Mouse (Mus musculus) embryonic facial prominence, embryonic 14.5 days (tissue): ENCODE measurements at regions not wholly inside any gene's neighbourhood (a gene's known extent, or its start where the extent isn't known, plus 50 kb on each side); places are given as distances from the start of the nearest gene placed in this dataset.

Experiments used
- ATAC-seq: fragments of 200-750 bp; cut with Nextera tagmentation; 2 replicates; pipeline ENCODE4 v1.8.0; 2017; ENCODE audit warnings: low read depth, moderate number of reproducible peaks, moderate TSS enrichment
- DNase-seq: peaks from one replicate; pipeline ENCODE4 v3.0.0-alpha.2; 2015; ENCODE audit warnings: low spot score
- H3K27ac ChIP-seq: fragments of 300-500 bp; sonication (generic); replicated peaks from 2 replicates; pipeline ENCODE4 v1.5.1; 2014; ENCODE audit warnings: low read depth, mild to moderate bottlenecking, low read length, moderate library complexity
- H3K27me3 ChIP-seq: fragments of 300-500 bp; sonication (generic); replicated peaks from 2 replicates; pipeline ENCODE4 v1.6.1; 2014; ENCODE audit warnings: low read length; ENCODE audit not compliant: control insufficient read depth, insufficient read depth
- H3K36me3 ChIP-seq: fragments of 300-500 bp; sonication (generic); 2 replicates; pipeline ENCODE4 v1.6.1; 2014; ENCODE audit warnings: low read length, mixed read lengths; ENCODE audit not compliant: control insufficient read depth, insufficient read depth
- H3K4me1 ChIP-seq: fragments of 300-500 bp; sonication (generic); 2 replicates; pipeline ENCODE4 v1.6.1; 2014; ENCODE audit warnings: antibody characterized with exemption, low read length; ENCODE audit not compliant: control insufficient read depth, insufficient read depth
- H3K4me2 ChIP-seq: fragments of 300-500 bp; sonication (generic); 2 replicates; pipeline ENCODE4 v1.6.1; 2014; ENCODE audit warnings: low read depth, mild to moderate bottlenecking, low read length, moderate library complexity, mixed read lengths
- H3K4me3 ChIP-seq: fragments of 300-500 bp; sonication (generic); 2 replicates; pipeline ENCODE4 v1.5.1; 2014; ENCODE audit warnings: low read depth, mild to moderate bottlenecking, low read length
- H3K9ac ChIP-seq: fragments of 300-500 bp; sonication (generic); 2 replicates; pipeline ENCODE4 v1.6.1; 2014; ENCODE audit warnings: low read depth, mild to moderate bottlenecking, low read length, moderate library complexity, mixed read lengths
- H3K9me3 ChIP-seq: fragments of 300-500 bp; sonication (generic); 2 replicates; pipeline ENCODE4 v1.6.1; 2016; ENCODE audit warnings: low read length; ENCODE audit not compliant: control insufficient read depth
- WGBS: fragments of 180-500 bp; shearing (Covaris S2); extraction: QIAGEN DNeasy Blood & Tissue Kit; methylation state at CpG from one replicate; pipeline ENCODE4 v1.1.7; 2014; 5-methylcytosine and 5-hydroxymethylcytosine counted together

- 90% methylated on average over 10 of the region's 10 CpGs for WGBS
- Histone ChIP-seq H3K4me3 (no peak overlapping the region), H3K9ac (no peak overlapping the region), H3K4me2 (no peak overlapping the region), H3K27ac (no peak overlapping the region), H3K27me3 (no peaks in the 10 kb centered on the region), H3K4me1 (peaks cover 4% of the 10 kb centered on the region; the same call in 1 of the 2 replicates), H3K36me3 (no peaks in the 10 kb centered on the region), H3K9me3 (no peaks in the 10 kb centered on the region)
- DNase-seq = no peak
- no peak for ATAC-seq
These were observed 858.5 kb downstream of the Zfp704 start for GRCm38 (mm10) chr3:8751356-8751755.

- DNase-seq (no peak), ATAC-seq (no peak)
- H3K9me3 ChIP-seq = no peaks in the 10 kb centered on the region
- H3K4me2 ChIP-seq = no peak overlapping the region
- no peak overlapping the region for H3K27ac ChIP-seq
- no peaks in the 10 kb centered on the region for H3K36me3 ChIP-seq
- no peak overlapping the region for H3K4me3 ChIP-seq
- H3K9ac ChIP-seq = no peak overlapping the region
- peaks cover 4% of the 10 kb centered on the region; the same call in 1 of the 2 replicates for H3K4me1 ChIP-seq
- WGBS = 70% methylated on average over 4 of the region's 4 CpGs
- no peaks in the 10 kb centered on the region for H3K27me3 ChIP-seq
These were observed 859.0 kb downstream of the Zfp704 start for GRCm38 (mm10) chr3:8750858-8751257.

GRCm38 (mm10) chr3:8750162-8750561 is 859.7 kb downstream of the Zfp704 start:
- no peaks in the 10 kb centered on the region for H3K27me3 ChIP-seq
- WGBS = 83% methylated on average over 11 of the region's 11 CpGs

GRCm38 (mm10) chr3:8747201-8747600 is 862.7 kb downstream of the Zfp704 start:
- ATAC-seq (no peak), DNase-seq (no peak)
- no peaks in the 10 kb centered on the region for H3K36me3 ChIP-seq
- H3K9me3 ChIP-seq = no peaks in the 10 kb centered on the region
- H3K9ac ChIP-seq = no peak overlapping the region
- no peak overlapping the region for H3K4me2 ChIP-seq
- WGBS = 81% methylated on average over 4 of the region's 4 CpGs
- H3K4me1 ChIP-seq = no peaks in the 10 kb centered on the region
- H3K27ac ChIP-seq = no peak overlapping the region
- H3K27me3 ChIP-seq = no peaks in the 10 kb centered on the region
- H3K4me3 ChIP-seq = no peak overlapping the region

More at GRCm38 (mm10) chr3:8750162-8750561, 859.7 kb downstream of the Zfp704 start:
- H3K4me3 ChIP-seq = no peak overlapping the region
- no peaks in the 10 kb centered on the region for H3K36me3 ChIP-seq
- no peaks in the 10 kb centered on the region for H3K9me3 ChIP-seq
- DNase-seq (no peak), ATAC-seq (no peak)
- no peak overlapping the region for H3K27ac ChIP-seq
- H3K4me1 ChIP-seq = peaks cover 4% of the 10 kb centered on the region; the same call in 1 of the 2 replicates
- no peak overlapping the region for H3K4me2 ChIP-seq
- H3K9ac ChIP-seq = no peak overlapping the region

- H3K9me3 ChIP-seq = no peaks in the 10 kb centered on the region
- H3K27ac ChIP-seq = no peak overlapping the region
- no peaks in the 10 kb centered on the region for H3K36me3 ChIP-seq
- H3K4me3 ChIP-seq = no peak overlapping the region
- no peak; the same call in 1 of the 2 replicates for ATAC-seq
- no peak for DNase-seq
- no peak overlapping the region for H3K4me2 ChIP-seq
- 92% methylated on average over 3 of the region's 3 CpGs for WGBS
- no peaks in the 10 kb centered on the region for H3K27me3 ChIP-seq
- H3K9ac ChIP-seq = no peak overlapping the region
- no peaks in the 10 kb centered on the region for H3K4me1 ChIP-seq
These were observed 863.2 kb downstream of the Zfp704 start for GRCm38 (mm10) chr3:8746677-8747076.

DNA sequence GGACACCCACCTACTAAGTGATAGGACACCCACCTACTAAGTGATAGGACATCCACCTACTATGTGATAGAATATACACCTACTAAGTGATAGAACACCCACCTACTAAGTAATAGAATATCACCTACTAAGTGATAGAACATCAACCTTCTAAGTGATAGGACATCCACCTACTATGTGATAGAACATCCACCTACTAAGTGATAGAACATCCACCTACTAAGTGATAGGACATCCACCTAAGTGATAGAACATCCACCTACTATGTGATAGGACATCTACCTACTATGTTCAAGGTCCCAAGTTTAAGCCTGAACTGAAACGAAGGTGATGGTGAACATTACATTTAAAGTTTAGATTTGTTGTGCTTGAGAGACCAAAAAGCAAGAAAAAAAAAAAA is 863.8 kb downstream of the Zfp704 start:
- H3K36me3 ChIP-seq = no peaks in the 10 kb centered on the region

GRCm38 (mm10) chr3:8744857-8745256 is 865.0 kb downstream of the Zfp704 start:
- H3K4me1 ChIP-seq = no peaks in the 10 kb centered on the region
- H3K9me3 ChIP-seq = no peaks in the 10 kb centered on the region
- WGBS = 74% methylated on average over 6 of the region's 6 CpGs
- no peak for DNase-seq
- no peaks in the 10 kb centered on the region for H3K36me3 ChIP-seq
- ATAC-seq = no peak
- no peaks in the 10 kb centered on the region for H3K27me3 ChIP-seq
- no peak overlapping the region for H3K4me2 ChIP-seq
- H3K9ac ChIP-seq = no peak overlapping the region
- no peak overlapping the region for H3K27ac ChIP-seq
- H3K4me3 ChIP-seq = no peak overlapping the region

More for the DNA sequence above, 863.8 kb downstream of the Zfp704 start:
- Histone ChIP-seq H3K4me3 (no peak overlapping the region), H3K9ac (no peak overlapping the region), H3K9me3 (no peaks in the 10 kb centered on the region), H3K27me3 (no peaks in the 10 kb centered on the region), H3K4me1 (no peaks in the 10 kb centered on the region), H3K4me2 (no peak overlapping the region), H3K27ac (no peak overlapping the region)
- 81% methylated on average over 1 of the region's 1 CpGs for WGBS
- ATAC-seq = no peak
- DNase-seq = no peak

DNA sequence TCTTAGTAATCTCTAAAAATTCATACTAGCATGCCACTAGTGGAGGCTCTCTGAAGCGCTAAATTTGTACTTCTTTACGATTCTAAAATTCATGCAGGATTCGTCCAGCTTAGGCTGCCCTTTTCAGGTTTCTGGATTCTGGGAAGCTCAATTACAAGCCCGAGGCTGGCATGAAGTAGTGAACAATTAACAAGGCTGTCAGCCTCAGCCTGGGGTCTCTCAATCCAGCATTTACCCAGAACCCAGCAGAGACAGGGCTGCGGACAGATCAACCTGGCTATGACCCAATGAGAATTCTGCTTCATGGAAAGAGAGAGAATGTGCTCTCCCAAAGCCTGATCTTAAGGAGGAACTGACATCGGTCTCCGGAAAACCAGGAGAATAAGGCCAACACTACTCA is 866.2 kb downstream of the Zfp704 start:
- WGBS = 64% methylated on average over 7 of the region's 7 CpGs
- DNase-seq = no peak
- no peak overlapping the region for H3K4me2 ChIP-seq
- no peak overlapping the region for H3K9ac ChIP-seq
- H3K27ac ChIP-seq = no peak overlapping the region
- no peaks in the 10 kb centered on the region for H3K27me3 ChIP-seq
- no peak for ATAC-seq
- H3K4me3 ChIP-seq = no peak overlapping the region
- H3K4me1 ChIP-seq = no peaks in the 10 kb centered on the region
- no peaks in the 10 kb centered on the region for H3K36me3 ChIP-seq
- H3K9me3 ChIP-seq = no peaks in the 10 kb centered on the region

DNA sequence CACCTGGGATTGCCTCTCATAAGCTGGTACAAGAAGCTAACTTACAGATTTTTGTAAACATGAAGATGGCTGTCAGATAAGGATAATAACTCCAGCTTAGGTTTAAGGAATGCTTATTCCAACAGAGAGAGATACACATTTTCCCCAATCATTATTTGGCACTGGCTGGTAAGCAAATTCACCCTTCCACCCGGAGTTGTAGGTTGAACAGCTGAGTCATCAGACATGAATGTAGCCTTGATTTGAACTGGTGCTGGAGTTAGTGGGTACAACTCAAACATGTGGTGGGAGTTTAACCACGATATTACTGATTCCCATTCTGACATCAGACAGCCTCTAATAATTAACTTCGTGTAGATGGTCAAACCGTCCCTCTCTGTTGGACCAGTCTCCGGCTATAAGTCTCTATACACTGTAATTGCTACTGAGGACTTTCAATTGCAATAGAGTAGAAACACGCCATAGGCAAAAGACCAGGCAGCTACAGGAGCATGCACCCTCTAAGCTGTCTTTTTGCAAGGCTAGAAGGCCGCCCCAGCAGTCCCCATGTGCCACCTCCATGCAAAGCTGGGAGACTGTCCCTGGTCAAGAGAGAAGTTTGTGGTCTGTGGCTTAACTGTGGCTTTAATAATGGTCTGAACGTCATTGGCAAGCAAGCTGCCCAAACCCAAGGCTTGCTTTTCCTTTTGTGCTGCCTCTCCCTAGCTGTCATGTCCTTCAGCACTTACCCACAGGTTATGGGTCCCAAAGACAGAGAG is 868.4 kb downstream of the Zfp704 start:
- 78% methylated on average over 8 of the region's 8 CpGs for WGBS
- DNase-seq = no peak

More for the DNA sequence above, 868.4 kb downstream of the Zfp704 start:
- Histone ChIP-seq H3K4me3 (no peak overlapping the region), H3K27me3 (no peaks in the 10 kb centered on the region), H3K9ac (no peak overlapping the region), H3K27ac (no peak overlapping the region), H3K4me1 (no peaks in the 10 kb centered on the region; the same call in 1 of the 2 replicates), H3K36me3 (no peaks in the 10 kb centered on the region), H3K9me3 (no peaks in the 10 kb centered on the region), H3K4me2 (no peak overlapping the region)
- ATAC-seq = no peak
